Comparison of ENCODE assay signal across 8 mouse cellular contexts in the genomic region with DNA sequence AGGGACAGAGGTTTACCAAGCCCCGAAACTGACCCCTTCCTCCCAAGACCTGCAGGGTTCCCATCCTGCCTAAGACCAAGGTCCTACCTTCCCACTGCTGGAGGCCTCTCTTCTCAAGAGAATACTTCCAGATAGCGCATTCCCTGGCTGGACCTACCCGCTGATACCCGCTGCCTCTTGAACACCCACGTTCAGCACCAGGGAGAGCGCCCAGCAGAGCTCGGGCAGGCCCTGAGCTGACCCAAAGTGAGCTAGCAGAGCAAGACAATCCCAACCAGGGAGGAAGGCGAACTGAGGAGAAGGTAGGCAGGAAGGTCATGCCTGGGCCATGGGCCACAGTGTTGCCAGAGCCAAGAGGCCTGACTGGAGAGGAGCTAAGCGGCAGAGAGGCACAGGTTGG. TPM values are rescaled to one million over a fixed set of nuclear protein-coding genes. Genes with fewer than 3 reads are reported as not detected.
A peak's percentile ranks its signal among the peaks of the same experiment; 100 is the strongest.
DNase-seq lines count a peak whose midpoint lies in the region; ATAC-seq and TF ChIP-seq lines count a peak whose summit lies in the region.
"Had no signal": no experiment of that assay in that cellular context is flagged by ENCODE, and none has a peak within 500 bp of the region (broad histone marks: within the 10 kb centered on the region; RNA-seq: fewer than 3 reads in every experiment).

No protein-coding gene starts in this region.

- no peak for ATAC-seq in cerebellum, adult (ENCODE audit: insufficient number of reproducible peaks, low FRiP score, low TSS enrichment)

- no peak overlapping the region for H3K27ac ChIP-seq in layer of hippocampus, adult 2 months

- peak; percentile 42 for DNase-seq in A20 (ENCODE audit: low read depth, low spot score)
- DNase-seq in Muller cell, postnatal 12 days (ENCODE audit: inconsistent ontology term): peak; percentile 81
- DNase-seq in fibroblast of lung, adult 2 months (ENCODE audit: low read depth): peak; percentile 19
- DNase-seq in kidney, postnatal 36 days: peak; percentile 71 to 90
- DNase-seq in ovary, postnatal 14 days (ENCODE audit: low spot score): peak; percentile 61
- no peak for DNase-seq in layer of hippocampus, adult 2 months (ENCODE audit: low spot score in 2 of 2)

- no peak for TF ChIP-seq CTCF in layer of hippocampus, adult 2 months (conservative IDR thresholded peaks at IDR 0.05)

- no peak overlapping the region for H3K4me3 ChIP-seq in layer of hippocampus, adult 2 months
- H3K4me3 ChIP-seq: erythroblast, embryonic 14.5 days had no signal

RNA-seq across cellular contexts. Expression of gene Cabp7, which starts 3.7 kb away (rescaled TPM):
- total RNA-seq in layer of hippocampus, adult 2 months (2021): 100 to 1,000 TPM; 309 to 329 TPM

RNA-seq across cellular contexts. Expression of gene Zmat5, which starts 45.8 kb away (rescaled TPM):
- total RNA-seq in layer of hippocampus, adult 2 months (2021): 10 to 100 TPM; 33.1 to 34.0 TPM

RNA-seq across cellular contexts. Expression of gene Uqcr10, which starts 46.1 kb away (rescaled TPM):
- total RNA-seq in layer of hippocampus, adult 2 months (2021): 100 to 1,000 TPM; 367 to 391 TPM

Comparison
In these comparisons a context has a peak if more than half of its experiments do, and no peak if none do; other contexts are left out.
1. DNase-seq: peak in A20 (single experiment), Muller cell, postnatal 12 days (single experiment), fibroblast of lung, adult 2 months (single experiment), kidney, postnatal 36 days (2 of 2) and ovary, postnatal 14 days (single experiment); none in layer of hippocampus, adult 2 months (0 of 2).